Mouse (Mus musculus) kidney, adult 9 months (tissue): ENCODE measurements around the gene Syf2.
"Not testable (repeated sequence)": the region's sequence is repeated elsewhere in the genome, so short reads cannot be mapped to it uniquely, and the experiment has no call there.

Experiments used
- DNase-seq: peaks from one replicate; pipeline ENCODE4 v3.0.0; 2022

Gene Syf2

DNA sequence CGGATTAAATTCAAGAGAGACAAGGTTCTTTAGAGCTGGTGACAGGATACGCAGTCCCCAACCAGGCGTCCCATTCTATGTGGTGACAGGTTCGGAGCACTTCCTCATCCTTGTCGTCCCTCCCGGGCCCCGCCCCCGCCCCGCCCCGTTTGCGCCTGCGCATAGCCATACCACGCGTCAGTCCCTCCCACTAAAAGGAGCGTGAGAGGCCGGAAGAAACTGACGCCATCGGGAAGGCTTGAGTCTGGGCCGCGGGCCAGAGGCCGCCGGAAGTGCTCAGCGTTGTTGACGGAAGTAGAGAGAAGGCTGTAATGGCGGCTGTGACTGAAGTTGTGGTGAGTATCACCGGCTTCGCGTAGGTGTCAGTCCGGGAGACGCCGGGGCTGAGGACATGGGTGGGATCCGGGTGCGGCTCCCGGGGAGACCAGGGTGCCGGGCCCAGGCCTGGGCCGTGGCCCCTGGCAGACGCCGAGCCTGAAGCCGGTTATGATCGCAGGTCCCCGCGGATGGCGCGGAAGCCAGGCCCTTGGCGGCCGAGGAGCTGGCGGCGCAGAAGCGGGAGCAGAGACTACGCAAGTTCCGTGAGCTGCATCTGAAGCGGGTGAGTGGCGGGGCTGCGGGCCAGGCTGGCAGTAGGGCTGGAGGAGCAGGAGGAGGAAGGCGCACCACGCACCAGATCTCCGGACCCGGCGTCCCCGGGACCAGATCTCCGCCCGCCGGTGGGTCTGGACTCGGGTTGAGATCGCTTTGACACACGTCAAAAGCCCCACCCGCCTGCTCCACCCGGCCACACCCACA is at the start of gene Syf2:
Gene Syf2, plus strand, starts transcription at position 215 of the 798 bp plus-strand sequence.
- DNase-seq = peak; percentile 97

DNA sequence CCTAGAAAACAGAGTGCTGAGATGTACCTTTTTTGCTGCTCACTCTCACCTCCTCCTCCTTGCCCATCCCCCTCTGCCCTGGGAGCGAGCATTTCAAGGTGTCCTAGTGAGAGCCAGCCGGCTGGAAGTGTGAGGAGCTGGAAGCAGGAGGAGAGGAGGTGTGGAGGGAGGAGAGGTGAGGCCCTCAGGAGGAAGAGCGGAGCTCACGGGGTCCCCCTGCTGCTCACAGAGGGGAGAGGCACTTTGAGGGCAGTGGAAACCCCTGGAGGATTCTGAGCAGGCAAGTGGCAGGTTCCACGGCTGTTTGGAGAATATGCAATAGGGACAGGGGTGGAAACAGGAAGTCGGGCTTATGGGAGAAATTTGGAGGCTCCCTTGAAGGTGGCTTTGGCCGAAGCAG is 47.4 kb upstream of the Syf2 start:
- peak; percentile 47 for DNase-seq

DNA sequence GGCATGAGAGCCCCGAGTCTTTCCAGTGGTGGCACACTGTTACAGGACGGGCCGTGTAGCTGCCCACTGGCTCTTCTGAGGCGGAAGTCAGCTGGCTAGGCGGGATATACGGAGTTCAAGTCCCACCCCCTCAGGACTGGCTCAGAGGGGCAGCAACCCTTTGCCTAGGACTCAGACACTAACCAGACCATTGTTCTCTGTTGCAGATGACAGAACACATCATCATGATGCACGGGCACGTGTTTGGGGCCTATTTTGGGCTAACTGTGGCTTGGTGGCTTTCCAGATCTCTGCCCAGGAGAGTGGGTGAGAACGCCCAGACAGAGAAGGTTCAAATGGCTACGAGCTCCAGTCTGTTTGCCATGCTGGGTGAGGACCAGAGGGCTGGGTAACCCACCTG is 46.9 kb upstream of the Syf2 start:
- no peak for DNase-seq

DNA sequence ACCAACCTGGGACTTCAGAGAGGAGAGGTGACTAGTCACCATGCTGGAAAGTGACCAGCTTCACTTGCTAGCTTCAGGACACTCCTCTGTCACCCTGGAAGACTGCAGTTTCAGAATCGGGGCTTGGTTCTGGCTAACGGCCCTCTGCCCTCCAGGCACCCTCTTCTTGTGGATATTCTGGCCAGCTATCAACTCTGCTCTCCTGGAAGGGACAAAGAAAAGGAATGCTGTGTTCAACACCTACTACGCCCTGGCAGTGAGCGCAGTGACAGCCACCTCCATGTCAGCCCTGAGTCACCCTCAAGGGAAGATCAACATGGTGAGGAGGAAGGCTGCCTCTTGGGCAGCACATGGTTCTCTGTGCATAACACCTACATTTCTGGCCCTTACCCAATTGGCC is 46.3 kb upstream of the Syf2 start:
- DNase-seq = no peak

DNA sequence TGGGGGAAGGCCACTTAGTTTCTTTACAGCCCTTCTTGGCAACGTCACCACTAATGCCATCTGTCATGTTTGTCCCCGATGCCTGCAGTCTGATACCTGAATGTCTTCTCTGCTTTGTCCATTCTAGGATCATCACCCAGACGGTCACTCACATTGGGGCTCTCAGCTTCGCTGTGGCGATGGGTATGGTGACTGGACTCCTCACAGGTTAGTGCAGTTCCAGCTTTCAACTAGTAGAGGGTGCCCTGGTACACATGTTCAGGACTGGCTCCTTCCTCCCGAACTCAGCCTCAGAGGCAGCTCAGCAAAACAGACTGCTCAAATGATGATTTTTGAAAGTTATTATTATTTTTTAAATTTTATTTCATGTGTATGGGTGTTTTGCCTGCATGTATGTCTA is 38.6 kb upstream of the Syf2 start:
- DNase-seq = peak; percentile 74

DNA sequence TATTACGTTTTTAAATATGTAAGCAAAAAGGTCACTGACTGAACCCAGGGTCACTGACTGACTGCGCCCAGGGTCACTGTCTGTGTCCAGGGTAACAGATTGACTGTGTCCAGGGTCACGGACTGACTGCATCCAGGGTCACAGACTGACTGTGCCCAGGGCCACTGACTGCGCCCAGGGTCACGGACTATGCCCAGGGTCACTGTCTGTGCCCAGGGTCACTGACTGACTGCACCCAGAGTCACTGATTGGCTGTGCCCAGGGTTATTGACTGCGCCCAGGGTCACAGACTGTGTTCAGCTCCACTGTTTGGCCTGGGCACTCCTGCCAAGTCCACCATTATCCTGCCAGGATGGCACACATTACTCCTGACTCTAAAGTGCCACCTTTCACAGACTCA is 33.4 kb upstream of the Syf2 start:
- peak; percentile 68 for DNase-seq

DNA sequence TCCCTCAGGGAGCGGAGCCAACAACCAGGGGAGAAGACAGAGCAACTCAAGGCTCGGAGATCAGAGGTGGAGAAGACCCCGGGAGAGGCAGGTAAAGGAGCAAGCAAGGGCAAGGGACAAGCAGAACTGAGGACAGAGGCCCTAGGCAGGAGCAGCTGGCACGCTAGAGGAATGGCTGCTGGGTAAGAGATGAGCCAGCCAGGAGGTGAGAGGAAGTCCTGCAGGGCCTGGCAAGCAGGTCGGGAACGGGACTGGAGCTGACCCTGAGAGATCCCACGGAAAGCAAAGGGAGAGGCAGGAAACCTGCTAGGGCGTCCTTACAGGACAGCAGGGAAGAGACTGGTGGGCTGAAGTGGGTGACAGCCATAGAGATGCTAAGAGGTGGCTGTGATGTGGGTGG is 29.6 kb upstream of the Syf2 start:
- no peak for DNase-seq

DNA sequence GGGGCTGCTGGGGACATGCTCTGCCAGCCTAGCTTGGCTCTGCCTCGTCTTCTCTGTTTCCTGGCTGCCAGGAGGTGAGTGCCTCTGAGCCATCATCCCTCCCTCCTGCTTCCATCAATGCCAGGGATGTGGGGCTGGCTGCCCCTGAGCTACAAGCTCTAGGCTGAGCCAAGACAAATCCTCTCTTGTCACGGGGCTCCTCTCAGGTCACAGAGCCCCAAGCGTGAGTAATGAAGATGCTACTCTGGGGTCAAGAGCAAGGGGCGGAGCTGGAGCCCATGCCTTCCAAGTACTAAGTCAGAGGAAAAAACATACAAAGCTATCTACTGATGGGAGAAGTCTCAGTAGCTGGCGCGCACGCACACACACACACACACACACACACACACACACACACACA is 27.7 kb upstream of the Syf2 start:
- DNase-seq = no peak

DNA sequence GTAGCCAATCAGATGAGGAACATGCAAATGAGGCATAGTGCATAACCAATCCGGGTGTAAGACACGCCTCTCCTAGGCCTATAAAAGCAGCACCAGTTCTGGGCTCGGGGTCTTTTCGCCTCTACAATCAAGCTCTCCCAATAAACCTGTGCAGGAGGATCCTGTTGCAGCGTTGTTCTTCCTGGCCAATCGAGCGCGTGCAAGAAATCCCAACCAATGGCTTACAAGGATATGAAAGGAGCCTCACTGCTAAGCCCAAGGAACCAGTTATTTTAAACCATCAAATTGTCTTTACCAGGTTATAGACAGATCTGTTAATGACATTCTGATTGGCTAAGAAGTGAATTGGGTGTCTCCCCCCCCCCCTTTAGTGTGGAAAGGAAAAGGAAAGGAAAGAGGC is 19.3 kb upstream of the Syf2 start:
- not testable (repeated sequence) for DNase-seq

DNA sequence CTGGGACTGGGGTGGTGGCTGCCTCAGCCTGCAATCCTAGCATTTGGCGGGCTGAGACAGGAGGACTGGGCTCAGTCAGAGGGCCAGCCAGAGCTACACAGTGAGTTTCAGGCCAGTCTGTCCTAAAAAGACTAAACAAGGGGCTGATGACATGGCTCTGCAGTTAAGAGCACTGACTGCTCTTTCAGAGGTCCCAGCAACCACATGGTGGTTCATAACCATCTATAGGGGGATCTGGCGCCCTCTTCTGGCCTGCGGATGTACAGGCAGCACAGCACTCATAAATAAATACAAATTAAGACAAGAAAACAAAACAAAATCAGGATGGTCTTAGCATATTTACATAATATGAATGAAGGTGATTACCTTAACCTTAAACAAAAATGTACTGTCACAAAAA is 17.3 kb upstream of the Syf2 start:
- peak; percentile 74 for DNase-seq

DNA sequence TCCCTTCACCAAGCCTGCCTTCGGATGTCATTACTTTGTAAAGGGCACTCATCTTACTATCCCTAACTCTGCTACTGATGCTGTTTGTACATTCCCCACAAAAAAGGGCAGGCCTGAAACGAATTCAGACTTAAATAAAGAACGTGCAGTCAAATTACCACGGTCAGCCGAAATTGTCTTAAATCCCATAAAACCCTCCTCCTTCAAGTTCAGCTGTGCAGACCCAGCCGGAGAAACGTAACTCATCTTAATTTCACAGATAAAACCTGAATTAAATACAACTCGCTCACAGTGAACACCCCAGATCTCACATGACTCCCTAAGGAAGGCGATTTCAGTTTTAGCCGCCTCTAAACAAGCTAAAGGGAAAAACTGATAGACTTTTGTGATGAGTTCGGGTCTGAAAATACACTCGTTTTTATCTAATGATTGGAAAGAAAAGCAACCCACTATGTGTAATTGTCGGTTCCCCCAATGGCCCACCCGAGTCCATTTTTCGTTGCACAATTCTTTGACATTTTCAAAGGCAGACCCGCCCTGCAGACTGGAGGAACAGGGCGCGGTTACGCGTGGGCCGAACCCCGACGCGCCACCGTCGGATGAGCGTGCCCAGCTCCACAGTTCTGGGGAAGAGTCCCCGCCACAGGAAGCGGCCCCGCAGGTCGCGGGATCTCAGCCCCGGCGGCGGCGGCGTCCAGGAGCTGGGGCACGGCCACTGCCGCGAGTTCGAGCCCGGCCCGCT is 16.4 kb upstream of the Syf2 start:
- DNase-seq = no peak

DNA sequence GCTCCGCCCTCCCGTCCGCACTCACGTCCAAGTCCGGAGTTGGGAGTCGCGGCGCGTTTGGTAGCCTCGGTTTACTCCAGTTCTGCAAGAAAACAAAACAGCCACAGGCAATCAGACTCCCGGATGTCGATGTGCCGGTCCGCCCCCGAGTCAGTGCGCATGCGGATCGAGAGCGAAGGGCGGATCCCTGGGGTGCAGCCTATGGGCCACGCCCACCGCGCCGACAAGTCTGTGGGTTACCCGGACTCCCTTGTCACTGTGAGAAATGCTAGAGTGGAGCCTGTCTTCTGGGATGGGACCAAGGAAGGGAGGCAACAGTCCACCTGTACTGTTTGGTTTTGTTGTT is 15.9 kb upstream of the Syf2 start, which contains the start of gene Tmem50a:
Gene Tmem50a, minus strand, starts transcription at position 161 of the 346 bp plus-strand sequence.
- DNase-seq = peak; percentile 93

DNA sequence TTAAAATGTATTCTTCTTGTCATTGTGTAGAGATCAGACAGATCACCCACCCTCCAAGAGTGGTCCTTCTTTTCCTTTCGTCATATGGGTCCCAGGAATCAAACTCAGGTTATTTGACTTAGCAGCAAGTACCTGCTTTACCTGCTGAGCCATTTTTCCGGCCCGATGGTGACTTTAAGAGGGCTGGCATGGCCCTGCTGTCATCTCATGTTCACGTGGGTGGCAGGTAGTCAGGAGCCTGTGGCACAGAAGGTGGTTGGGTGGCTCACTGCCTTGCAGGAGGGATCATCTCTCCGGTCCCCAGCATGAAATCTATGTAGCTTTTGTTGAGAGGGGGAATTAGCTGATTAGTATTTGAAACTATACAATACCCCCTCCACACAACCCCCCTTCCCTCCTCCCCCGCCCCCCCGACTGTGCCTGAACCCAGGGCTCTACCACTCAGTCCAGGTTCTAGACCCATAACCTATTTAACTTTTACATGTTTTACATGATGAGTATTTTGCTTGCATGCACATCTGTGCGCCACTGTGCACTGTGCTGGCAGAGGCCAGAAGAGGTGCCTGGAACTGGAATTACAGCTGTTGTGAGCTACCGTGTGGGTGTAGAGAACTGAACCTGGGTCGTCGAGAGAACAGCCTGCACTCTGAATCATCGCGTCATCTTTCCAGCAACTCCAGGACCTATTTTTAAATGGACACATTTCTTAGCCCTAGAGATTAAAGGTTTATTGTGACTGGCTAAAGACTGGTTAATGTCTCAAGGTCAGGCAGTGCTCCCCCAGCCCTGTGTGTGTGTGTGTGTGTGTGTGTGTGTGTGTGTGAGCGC is 15.3 kb upstream of the Syf2 start:
- no peak for DNase-seq

DNA sequence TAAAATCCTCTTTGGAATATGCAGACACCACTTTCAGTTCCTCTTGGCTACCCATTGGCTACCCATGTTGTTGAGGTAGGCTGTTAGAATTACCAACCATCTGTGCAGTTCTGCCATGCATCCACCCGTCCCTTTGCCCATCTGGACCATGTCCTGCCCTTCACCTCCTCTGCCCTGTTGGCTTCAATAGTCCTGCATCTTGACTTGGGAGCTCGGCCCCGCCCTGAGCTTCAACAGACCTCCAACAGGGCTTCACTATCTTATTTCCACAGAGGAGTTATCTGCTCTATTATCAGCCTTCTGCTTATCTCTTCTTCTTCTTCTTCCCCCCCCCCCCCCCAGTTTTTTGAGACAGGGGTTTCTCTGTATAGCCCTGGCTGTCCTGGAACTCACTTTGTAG is 13.5 kb upstream of the Syf2 start:
- no peak for DNase-seq

DNA sequence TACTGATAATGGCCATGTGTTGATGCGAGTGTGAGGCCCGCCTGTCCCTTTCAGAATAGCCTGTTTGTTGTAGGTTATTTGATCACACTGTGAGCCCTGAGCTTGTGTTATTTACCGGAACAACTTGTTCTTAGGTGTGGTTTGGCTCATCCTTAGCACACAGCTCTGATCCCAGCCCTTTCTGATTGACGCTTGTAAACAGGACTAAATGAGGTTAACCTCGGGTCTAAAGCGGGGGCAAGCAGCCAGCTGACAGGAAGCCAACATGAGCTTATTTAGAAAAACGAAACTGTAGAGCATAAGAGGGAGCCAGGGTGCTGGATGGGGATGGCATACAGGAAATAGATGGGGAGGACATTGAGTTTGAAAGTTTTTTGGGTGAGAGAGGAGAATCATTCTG is 12.3 kb upstream of the Syf2 start:
- peak; percentile 91 for DNase-seq

DNA sequence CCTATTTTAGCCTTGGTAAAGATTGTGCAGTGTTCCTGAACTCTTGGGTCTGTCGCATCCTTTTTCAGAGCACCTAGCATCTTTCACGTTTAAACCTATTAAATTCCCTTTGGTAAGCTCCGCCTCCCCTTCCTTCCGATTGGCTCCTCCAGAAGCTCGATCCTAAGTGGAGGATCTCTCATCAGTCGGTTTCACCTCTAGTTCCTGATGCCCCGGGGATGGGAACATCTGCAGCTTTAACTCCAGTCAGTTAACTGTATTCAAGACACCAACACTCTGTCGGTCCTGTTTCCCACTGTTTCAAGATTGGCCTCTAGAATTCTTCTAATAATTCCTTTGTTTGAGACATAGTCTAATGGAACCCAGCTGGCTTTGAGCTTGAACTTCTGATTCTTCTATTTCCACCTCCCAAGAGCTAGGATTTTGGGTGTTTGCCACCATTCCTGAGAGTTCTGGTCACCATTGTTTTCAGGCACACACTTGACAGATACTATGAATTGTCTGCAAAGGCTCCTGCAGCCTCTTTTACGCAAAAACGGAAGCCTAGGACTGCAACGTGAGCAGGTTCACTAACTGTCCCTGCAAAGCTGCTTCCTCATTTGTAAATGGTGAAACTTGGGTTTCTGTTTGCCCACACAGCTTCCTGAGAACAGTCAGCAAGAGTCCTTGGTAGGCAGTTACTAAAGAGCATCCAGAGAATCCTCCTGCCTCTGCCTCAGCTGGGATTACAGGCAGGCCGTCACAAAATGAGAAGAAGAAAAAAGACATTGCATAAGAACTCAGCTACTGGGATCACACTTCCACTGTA is 10.8 kb upstream of the Syf2 start:
- no peak for DNase-seq

DNA sequence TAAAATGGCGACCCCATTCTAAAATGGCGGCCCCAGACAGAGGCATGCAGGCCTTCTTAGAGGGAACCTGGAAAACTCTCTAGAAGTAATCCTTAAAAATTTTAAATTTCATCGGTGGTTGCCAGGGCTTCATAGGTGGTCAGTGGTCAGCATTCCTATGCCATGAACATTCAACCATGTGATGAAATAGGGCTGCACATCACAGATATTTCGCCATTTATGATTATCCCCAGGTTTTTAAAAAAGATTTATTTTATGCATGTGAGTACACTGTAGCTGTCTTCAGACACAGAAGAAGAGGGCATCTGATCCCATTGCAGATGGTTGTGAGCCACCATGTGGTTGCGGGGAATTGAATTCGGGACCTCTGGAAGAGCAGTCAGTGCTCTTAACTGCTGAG is 10.1 kb upstream of the Syf2 start:
- no peak for DNase-seq

DNA sequence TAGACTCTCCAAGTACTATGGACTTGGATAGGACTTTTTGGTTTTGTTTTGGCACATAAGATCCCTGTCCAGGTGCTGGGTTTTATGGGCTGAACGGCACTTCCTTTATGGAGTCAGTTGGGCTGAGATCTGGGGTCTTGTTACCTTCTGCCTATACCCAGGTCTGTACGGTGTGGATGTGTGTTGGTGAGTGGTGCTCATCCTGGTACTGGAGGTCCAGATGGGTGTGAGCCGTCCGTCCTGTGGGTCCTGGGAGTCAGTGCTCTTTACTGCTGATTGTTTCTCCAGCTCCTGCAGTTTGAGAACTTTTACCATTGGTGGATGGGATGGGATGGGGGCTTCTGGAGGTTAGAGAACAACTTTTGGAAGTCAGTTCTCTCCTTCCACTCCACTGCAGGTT is 9.0 kb upstream of the Syf2 start:
- no peak for DNase-seq

DNA sequence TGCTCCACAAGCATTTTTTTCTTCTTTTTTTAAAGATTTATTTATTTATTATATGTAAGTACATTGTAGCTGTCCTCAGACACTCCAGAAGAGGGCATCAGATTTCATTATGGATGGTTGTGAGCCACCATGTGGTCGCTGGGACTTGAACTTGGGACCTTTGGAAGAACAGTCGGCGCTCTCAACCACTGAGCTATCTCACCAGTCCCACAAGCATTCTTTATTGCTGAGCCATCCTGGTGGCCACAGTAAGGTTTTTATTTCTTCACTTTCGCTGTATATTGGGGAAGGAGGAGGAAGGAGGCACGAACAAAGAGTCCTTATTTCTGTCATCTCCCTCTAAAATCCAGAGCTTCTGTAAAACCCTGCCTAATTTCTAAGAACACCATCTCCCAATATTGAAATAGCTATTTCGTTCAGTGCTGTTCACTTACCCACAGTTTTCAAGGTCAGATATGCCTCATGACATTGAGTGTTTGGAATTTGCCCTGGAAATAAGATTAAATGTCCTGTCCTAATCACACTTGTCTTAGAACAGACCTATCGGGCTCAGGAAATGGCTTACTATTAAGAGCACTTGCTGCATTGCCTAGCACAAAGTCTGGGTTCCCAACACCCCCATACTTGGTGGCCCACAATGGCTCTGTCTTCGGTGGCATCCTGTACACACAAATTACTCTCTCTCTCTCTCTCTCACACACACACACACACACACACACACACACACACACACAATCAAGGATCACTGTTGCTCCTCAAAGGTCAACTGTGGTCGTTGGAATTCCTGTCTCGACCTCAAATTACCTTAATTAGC is 8.4 kb upstream of the Syf2 start:
- DNase-seq = no peak

DNA sequence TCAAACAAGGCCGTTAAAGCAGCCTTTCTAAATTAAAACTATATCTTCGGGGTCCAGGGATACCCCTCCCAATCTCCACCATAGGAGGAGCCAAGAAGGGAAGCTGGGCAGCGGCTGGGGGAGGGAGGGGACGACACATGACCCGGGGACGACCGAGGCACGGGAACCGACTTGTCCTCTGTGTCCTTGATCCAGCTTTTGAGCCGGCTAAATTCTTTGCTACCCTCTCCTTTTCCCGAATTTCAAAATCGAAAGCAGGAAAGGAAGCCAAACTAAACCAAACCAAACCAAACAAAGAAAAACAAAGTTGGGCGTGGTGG is 7.8 kb upstream of the Syf2 start:
- DNase-seq = peak; percentile 85

DNA sequence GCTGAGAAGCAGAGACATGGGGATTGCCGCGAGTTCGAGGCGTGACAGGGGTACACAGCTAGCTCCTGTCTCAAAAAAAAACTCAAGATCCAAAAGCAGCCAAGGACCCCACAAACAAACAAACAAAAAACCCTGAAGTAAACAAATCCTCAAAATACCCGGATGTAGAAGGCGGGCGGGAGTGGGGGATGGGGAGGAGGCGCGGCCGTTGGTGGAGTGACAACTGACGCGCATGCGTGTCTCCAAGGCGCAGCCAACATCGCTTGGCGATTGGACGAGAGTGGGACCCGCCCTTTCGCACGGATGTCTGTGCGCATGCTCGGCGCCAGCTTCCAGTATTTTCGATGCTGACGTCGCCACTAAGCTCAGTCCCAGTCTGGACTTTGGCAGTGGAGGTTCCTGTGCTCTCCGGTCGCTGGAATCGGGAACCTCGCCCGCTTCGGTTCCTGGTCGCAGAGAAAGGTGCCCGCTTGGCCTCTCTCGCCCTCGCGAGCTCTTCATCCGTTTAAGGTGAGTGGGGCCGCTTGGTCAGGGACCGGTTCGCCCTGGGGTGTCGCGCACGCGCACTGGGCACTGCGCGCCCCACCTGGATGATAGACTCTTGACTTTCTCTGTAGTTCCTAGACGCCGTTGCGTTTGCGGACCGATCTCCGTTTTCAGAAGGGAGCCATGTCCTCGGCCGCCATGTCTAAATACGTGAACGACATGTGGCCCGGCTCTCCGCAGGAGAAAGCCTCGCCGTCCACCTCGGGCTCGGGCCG is 7.3 kb upstream of the Syf2 start, which contains the start of gene Rsrp1:
Gene Rsrp1, plus strand, starts transcription at position 335 of the 761 bp plus-strand sequence.
- peak; percentile 97 for DNase-seq
